Mouse (Mus musculus) CH12F3 (cell line): ENCODE results near the gene Fbxl18.

ENCODE experiments used
- in situ Hi-C: fragments of 300-500 bp; cut with MboI; formaldehyde crosslinking; loops from 2 replicates; pipeline ENCODE4 v1.14.3; 2020; ENCODE audit warnings: low sequenced_read_pairs

Gene Fbxl18

DNA sequence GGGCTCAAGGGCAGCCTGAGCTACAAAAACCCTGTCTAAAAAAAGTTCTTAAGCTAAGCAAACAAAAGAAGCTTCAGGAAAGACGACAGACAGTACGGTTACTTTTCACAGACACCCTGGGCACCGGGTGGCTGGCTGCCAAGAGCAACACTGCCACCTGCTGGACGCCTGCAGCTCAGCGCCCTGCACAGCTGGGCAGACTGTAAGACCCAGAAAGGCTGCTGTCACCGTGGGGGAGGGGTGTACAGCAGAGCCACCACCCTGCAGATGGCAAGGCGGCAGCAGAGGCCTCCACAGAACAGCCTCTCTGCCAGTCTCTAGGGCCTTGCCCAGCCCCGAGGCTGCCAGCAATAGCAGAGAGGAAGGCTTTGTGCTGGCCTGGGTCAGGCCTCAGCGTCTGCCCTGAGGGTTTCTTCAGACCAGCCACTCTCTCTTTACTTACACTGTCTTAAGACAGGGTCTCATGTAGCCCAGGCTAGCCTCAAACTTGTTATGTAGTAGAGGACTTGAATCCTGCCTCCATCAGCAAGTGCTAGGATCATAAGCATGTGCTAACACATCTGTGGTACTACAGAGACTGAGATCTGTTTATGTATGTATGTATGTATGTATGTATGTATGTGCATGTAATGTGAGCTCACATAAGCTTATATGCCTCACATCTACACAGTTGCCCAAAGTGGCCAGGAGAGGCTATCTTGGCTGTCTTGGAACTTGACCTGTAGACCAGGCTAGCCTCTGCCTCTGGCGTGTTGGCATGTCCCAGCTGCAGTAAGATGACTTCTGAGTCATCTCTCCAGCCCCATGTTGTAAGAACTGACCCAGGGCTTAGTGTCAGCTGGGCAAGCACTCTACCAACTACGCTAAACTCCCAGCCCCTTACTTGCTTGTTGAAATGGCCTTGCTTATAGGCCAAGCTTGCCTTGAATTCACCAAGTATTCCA is 17.6 kb downstream of the Fbxl18 start:
- in situ Hi-C loops: no loop called here

DNA sequence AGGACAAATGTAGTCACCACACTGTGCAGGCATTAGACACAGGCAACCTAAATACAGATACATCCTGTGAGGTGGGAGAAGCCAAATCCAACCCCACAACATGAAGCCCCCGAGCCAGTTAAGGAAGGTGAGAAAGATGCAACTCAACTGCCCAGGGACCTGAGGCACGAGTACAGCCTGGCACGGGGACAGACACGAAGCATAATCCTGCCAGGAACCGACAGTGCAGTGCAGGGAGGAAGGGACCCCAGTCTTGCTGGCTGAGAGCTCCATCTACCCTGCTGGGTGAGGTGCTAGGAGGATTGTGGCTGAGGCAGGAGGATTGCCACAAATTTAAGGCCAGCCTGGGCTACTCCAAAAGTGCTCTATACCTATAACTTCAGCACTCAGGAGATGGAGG is 18.3 kb downstream of the Fbxl18 start:
- in situ Hi-C loops: no loop called here

DNA sequence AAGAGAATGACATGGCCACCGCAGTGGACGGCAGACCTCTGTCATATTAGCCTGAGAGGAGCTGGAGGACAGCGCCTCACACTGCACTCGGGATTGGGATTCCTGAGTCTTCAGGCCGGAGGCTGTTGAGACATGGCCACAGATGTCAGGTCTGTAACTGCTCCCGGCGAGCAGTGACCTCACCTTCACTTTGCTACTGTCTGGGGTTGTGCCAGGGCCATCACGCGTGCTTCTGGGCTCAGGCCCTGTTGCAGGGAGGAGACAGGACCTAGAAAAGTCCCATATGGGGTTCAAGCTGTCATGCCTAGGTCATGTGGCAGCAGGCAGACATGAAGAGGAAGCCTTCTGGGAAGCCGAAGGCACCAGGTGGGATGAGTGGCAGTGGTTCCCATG is 19.7 kb downstream of the Fbxl18 start:
- in situ Hi-C loops: no loop called here

GRCm38 (mm10) chr5:142874791-142875512 is 20.3 kb downstream of the Fbxl18 start:
- in situ Hi-C loops: loop anchor here (25.0 kb wide), 1 partner anchor 113 kb away; no protein-coding TSS in a partner anchor

DNA sequence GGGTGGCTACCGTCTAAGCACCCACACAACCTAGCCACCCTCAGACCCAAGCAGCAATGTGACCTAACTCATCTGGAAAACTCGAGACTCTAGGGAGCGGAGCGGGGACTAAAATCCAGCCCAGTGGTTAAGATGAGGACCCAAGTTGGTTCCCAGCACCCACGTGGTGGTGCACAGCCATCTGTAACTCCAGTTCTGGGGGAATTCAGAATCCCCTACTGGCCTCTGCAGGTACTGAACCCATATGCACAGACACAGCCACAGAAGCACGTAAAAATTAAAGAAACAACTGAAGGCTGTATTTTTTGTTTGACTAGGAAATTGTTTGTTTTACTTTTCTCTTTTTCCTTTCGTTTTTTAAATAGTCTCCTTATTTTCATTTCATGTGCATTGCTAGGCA is 21.5 kb downstream of the Fbxl18 start:
- in situ Hi-C loops: loop anchor here (25.0 kb wide), 1 partner anchor 111 kb away; no protein-coding TSS in a partner anchor

DNA sequence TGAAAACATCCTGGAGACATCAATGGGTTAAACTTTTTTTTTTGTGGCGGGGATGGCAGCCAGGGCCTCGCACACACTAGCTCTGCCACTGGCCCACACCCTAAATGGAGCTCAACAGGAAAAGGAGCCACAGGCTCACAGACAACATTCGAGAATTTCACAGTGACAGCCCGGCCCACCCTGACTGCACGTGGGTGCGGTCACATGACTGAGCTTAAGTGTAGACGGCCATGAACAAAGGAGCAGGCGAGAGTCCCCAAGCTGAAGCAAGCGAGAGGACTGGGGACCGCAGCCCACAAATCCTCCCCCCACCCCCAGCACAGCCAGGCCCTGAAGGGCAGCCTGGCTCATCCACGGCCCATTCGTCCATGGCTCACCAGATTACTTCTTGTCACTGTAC is 23.5 kb downstream of the Fbxl18 start:
- in situ Hi-C loops: loop anchor here (25.0 kb wide), 1 partner anchor 109 kb away; no protein-coding TSS in a partner anchor

DNA sequence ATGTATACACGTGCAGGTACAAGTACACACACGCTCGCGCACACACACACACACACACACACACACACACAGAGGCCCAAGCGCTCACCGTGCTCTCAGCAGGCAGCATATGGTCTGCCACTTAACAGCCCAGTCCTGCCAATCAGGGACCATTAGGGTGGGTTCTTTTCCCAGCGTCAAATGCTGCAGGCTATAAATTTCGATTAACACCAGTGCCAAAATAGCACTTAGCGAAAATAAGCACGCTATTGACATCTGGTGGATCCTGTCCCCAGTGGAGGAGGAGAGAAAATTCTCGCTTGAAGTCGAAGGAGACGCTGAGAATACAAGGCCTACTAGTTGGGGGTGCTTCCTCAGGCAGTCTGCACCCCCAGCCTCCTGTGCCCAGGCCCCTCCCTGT is 25.8 kb downstream of the Fbxl18 start:
- in situ Hi-C loops: loop anchor here (25.0 kb wide), 1 partner anchor 107 kb away; no protein-coding TSS in a partner anchor

DNA sequence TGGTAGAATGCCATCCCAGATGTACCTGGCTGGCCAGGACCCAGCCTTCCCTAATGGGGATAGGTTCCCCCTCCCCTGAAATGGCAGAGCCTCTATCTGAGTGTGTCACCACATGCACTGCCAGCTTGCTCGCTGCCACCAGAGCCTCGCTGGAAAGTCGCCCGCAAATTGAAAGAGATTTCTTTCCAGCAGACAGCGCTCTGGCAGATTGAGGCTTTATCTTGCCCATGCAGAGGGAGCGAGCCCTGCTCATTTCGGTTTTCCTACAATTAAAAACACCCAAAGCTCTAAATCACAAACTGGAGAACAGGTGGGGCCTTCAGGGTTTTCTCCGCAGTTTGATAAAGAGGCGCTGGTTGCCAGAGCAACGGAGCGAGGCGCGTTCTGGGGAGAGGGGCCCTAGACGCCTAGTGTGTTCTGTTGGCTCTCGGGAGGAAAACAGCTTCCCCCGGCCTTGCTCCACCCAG is 37.4 kb downstream of the Fbxl18 start:
- in situ Hi-C loops: loop anchor here (25.0 kb wide), 1 partner anchor 95 kb away; no protein-coding TSS in a partner anchor

DNA sequence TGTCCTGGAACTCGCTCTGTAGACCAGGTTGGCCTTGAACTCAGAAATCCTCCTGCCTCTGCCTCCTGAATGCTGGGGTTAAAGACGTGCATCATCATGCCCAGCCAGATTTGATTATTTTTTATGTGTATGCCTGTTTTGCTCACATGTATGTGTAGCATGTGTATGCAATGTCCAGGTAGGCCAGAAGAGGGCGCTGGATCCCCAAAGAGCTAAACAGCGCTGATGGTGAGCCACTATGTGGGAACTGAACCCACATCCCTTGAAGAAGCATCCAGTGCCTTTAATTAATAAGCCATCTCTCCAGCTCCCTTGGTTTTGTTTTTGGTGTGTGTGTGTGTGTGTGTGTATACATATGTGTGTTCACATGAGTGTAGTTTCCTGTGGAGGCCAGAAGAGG is 38.8 kb downstream of the Fbxl18 start:
- in situ Hi-C loops: loop anchor here (25.0 kb wide), 1 partner anchor 94 kb away; no protein-coding TSS in a partner anchor

DNA sequence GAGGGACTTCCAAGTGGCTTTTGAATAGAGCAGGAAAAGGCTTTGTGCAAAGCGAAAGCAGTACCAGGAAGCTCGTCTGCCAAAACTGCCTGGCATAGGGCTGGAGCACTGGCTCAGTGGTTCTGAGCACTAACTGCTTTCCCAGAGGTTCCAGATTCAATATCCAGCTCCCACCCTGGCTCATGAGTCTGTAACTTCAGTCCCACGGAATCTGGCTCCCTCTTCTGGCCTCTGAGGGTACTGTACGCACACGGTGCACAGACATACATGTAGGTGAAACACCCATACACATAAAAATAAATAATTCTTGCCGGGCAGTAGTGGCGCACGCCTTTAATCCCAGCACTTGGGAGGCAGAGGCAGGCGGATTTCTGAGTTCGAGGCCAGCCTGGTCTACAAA is 40.3 kb downstream of the Fbxl18 start:
- in situ Hi-C loops: loop anchor here (25.0 kb wide), 1 partner anchor 93 kb away; no protein-coding TSS in a partner anchor

GRCm38 (mm10) chr5:142853585-142853984 is 41.6 kb downstream of the Fbxl18 start:
- in situ Hi-C loops: loop anchor here (25.0 kb wide), 1 partner anchor 91 kb away; no protein-coding TSS in a partner anchor

DNA sequence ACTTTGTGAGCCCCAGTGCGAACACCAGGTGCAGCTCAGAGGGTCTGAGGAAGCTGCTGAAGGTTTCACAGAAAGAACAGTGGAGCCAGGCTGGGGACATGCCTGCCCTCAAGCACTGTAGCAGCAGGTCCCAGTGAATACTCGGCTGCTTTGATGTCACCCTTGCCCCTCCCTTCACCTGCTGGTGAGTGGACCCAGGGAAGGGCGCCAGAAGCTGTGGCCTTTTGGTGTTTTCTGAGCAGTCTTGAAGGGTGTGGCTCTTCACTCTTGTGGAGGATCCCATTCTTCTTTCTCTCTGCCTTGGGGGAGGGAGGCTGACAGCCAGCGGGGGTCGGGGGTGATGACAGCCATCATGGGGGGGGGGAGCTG is 43.6 kb downstream of the Fbxl18 start:
- in situ Hi-C loops: loop anchor here (25.0 kb wide), 1 partner anchor 89 kb away; no protein-coding TSS in a partner anchor

DNA sequence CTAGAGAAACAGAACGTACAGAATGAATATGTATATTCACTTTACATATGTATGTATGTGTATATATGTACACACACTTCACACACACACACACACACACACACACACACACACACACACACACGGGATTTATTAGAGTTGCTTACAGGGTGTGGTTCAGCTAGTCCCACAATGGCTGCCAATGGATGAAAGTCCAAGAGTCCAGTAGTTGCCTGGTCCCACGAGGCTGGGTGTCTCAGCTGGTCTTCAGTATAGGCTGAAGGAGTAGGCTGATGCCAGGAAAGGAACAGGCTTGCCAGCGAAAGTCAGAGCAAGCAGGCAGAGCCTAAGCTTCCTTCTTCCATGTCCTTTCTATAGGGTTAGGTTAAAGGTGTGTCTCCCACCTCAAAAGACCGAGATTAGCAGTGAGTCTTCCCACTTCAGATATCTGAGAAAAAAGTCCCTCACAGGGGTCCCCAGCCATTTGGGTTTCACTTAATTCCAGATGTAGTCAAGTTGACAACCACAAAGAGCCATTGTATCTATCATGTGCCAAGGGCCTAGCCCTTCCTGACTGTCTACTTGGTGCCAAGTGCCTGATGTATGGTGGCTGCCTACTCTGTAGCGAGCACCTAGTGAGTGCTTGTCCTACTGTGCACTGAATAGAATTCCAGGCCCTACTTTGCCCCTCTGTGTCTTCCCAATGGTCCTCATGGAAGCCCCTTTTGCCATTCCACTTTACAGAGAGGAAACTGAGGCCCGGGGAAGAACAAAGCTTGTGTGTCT is 44.1 kb downstream of the Fbxl18 start:
- in situ Hi-C loops: loop anchor here (25.0 kb wide), 1 partner anchor 89 kb away; no protein-coding TSS in a partner anchor

GRCm38 (mm10) chr5:142850476-142850875 is 44.7 kb downstream of the Fbxl18 start:
- in situ Hi-C loops: loop anchor here (25.0 kb wide), 1 partner anchor 88 kb away; no protein-coding TSS in a partner anchor

DNA sequence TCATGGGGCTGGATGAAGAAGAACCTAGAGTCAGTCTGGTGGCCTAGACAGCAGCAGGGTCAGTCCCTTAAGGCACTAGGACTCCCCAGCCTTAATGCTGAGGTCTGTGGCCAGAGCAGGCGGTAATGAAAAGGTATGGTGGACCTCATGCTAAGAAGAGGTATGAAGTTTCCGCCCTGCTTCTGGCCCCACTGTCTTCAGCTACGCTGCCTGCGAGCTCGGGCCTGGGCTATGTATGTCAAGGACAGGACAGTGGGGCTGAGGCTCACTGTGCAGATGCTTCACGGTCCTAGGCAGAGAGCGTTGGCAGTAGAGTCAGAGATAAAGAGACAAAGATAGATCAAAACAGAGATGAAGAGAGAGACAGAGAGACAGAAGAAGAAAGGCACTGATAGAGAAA is 46.3 kb downstream of the Fbxl18 start:
- in situ Hi-C loops: no loop called here

DNA sequence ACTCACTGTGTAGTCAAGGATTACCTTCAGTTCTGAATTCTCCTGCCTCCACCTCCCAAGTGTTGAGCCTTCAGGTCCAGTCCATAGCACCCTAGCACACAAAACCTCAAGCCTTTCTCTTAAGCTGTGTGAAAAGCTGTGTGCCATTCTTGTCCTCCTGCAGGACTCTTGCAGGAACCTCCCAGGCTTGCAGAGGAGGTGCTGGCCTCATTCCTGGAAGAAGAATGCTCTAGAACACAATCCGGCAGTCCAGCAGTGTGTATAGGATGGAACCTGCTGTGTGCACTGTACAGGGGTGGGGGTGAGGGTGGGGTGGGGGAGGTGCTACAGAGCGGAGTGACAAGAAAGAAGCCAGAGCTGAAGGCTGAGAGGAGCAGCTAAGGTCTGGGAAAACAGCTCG is 47.1 kb downstream of the Fbxl18 start:
- in situ Hi-C loops: no loop called here

- in situ Hi-C loops: no loop called here
These were observed 50.8 kb downstream of the Fbxl18 start for GRCm38 (mm10) chr5:142844467-142844866.

DNA sequence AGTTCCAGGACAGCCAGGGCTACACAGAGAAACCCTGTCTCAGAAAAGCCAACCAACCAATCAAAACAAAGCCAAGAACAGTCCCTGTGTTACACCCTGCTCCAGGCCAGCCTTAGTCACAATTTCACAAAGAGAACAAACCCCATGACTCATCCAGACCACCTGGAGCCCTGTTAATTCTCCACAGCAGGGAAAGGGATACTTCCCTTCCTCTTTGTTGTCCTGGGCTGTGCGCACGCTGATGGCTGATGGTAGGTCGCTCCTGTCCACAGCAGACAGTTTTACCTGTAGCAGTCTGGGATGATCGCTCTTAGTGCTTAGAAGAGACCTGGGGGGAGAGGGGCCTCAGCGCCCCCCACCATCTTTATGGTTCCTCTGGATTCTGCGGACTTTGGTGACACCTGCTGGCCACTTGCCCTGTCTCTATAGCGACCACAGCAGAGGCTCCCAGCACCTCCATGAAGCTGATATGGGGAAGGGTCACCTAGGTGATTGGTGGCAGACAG is 53.0 kb downstream of the Fbxl18 start:
- in situ Hi-C loops: no loop called here

- in situ Hi-C loops: no loop called here
These were observed 53.7 kb downstream of the Fbxl18 start for GRCm38 (mm10) chr5:142841372-142842136.
